Mouse (Mus musculus): ENCODE measurements around the gene Gm17535. TPM values are rescaled to one million over a fixed set of nuclear protein-coding genes. Genes with fewer than 3 reads are reported as not detected.
"Not testable (repeated sequence)": the region's sequence is repeated elsewhere in the genome, so short reads cannot be mapped to it uniquely, and the experiment has no call there.

Gene Gm17535
- polyA plus RNA-seq, 1 experiment: not detected

DNA sequence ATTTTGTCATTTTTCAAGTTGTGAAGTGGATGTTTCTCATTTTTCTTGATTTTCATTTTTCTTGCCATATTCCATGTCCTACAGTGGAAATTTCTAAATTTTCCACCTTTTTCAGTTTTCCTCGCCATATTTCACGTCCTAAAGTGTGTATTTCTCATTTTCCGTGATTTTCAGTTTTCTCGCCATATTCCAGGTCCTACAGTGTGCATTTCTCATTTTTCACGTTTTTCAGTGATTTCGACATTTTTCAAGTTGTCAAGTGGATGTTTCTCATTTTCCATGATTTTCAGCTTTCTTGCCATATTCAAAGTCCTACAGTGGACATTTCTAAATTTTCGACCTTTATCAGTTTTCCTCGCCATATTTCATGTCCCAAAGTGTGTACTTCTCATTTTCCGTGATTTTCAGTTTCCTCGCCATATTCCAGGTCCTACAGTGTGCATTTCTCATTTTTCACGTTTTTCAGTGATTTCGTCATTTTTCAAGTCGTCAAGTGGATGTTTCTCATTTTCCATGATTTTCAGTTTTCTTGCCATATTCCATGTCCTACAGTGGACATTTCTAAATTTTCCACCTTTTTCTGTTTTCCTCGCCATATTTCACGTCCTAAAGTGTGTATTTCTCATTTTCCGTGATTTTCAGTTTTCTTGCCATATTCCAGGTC lies 10.3 kb upstream of the Gm17535 start:
- 79% methylated on average over 16 of the region's 16 CpGs for WGBS
- DNase-seq (ENCODE audit: low read depth, low spot score): not testable (repeated sequence)

DNA sequence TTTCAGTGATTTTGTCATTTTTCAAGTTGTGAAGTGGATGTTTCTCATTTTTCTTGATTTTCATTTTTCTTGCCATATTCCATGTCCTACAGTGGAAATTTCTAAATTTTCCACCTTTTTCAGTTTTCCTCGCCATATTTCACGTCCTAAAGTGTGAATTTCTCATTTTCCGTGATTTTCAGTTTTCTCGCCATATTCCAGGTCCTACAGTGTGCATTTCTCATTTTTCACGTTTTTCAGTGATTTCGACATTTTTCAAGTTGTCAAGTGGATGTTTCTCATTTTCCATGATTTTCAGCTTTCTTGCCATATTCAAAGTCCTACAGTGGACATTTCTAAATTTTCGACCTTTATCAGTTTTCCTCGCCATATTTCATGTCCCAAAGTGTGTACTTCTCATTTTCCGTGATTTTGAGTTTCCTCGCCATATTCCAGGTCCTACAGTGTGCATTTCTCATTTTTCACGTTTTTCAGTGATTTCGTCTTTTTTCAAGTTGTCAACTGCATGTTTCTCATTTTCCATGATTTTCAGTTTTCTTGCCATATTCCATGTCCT lies 9.4 kb upstream of the Gm17535 start, which contains the start of gene Gm10717:
Gene Gm10717, plus strand, starts transcription at position 506 of the 556 bp plus-strand sequence.
- not testable (repeated sequence) for DNase-seq (ENCODE audit: low read depth, low spot score)
- 72% methylated on average over 12 of the region's 12 CpGs for WGBS

DNA sequence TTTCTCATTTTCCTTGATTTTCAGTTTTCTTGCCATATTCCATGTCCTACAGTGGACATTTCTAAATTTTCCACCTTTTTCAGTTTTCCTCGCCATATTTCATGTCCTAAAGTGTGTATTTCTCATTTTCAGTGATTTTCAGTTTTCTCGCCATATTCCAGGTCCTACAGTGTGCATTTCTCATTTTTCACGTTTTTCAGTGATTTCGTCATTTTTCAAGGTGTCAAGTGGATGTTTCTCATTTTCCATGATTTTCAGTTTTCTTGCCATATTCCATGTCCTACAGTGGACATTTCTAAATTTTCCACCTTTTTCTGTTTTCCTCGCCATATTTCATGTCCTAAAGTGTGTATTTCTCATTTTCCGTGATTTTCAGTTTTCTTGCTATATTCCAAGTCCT lies 8.7 kb upstream of the Gm17535 start:
- 75% methylated on average over 5 of the region's 6 CpGs for WGBS

DNA sequence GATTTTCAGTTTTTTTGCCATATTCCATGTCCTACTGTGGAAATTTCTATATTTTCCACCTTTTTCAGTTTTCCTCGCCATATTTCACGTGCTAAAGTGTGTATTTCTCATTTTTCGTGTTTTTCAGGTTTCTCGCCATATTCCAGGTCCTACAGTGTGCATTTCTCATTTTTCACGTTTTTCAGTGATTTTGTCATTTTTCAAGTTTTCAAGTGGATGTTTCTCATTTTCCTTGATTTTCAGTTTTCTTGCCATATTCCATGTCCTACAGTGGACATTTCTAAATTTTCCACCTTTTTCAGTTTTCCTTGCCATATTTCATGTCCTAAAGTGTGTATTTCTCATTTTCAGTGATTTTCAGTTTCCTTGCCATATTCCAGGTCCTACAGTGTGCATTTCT lies 8.3 kb upstream of the Gm17535 start:
- 78% methylated on average over 5 of the region's 5 CpGs for WGBS
- not testable (repeated sequence) for DNase-seq (ENCODE audit: low read depth, low spot score)

More for the DNA sequence above, 8.7 kb upstream of the Gm17535 start:
- DNase-seq (ENCODE audit: low read depth, low spot score): not testable (repeated sequence)

DNA sequence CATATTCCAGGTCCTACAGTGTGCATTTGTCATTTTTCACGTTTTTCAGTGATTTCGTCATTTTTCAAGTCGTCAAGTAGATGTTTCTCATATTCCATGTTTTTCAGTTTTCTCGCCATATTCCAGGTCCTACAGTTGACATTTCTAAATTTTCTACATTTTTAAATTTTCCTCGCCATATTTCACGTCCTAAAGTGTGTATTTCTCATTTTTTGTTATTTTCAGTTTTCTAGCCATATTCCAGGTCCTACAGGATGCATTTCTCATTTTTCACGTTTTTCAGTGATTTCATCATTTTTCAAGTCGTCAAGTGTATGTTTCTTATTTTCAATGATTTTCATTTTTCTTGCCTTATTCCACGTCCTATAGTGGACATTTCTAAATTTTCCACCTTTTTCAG lies 7.7 kb upstream of the Gm17535 start:
- 66% methylated on average over 9 of the region's 9 CpGs for WGBS
- not testable (repeated sequence) for DNase-seq (ENCODE audit: low read depth, low spot score)

DNA sequence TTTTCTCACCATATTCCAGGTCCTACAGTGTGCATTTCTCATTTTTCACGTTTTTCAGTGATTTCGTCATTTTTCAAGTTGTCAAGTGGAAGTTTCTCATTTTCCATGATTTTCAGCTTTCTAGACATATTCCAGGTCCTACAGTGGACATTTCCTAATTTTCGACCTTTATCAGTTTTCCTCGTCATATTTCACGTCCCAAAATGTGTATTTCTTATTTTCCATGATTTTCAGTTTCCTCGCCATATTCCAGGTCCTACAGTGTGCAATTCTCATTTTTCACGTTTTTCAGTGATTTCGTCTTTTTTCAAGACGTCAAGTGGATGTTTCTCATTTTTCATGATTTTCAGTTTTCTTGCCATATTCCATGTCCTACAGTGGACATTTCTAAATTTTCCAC lies 7.2 kb upstream of the Gm17535 start:
- DNase-seq (ENCODE audit: low read depth, low spot score): peak; percentile 42
- 73% methylated on average over 9 of the region's 9 CpGs for WGBS

DNA sequence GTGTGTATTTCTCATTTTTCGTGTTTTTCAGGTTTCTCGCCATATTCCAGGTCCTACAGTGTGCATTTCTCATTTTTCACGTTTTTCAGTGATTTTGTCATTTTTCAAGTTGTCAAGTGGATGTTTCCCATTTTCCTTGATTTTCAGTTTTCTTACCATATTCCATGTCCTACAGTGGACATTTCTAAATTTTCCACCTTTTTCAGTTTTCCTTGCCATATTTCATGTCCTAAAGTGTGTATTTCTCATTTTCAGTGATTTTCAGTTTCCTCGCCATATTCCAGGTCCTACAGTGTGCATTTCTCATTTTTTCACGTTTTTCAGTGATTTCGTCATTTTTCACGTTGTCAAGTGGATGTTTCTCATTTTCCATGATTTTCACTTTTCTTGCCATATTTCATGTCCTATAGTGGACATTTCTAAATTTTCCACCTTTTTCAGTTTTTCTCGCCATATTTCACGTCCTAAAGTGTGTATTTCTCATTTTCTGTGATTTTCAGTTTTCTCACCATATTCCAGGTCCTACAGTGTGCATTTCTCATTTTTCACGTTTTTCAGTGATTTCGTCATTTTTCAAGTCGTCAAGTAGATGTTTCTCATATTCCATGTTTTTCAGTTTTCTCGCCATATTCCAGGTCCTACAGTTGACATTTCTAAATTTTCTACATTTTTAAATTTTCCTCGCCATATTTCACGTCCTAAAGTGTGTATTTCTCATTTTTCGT lies 5.0 kb upstream of the Gm17535 start:
- WGBS: 64% methylated on average over 14 of the region's 16 CpGs
- not testable (repeated sequence) for DNase-seq (ENCODE audit: low read depth, low spot score)

DNA sequence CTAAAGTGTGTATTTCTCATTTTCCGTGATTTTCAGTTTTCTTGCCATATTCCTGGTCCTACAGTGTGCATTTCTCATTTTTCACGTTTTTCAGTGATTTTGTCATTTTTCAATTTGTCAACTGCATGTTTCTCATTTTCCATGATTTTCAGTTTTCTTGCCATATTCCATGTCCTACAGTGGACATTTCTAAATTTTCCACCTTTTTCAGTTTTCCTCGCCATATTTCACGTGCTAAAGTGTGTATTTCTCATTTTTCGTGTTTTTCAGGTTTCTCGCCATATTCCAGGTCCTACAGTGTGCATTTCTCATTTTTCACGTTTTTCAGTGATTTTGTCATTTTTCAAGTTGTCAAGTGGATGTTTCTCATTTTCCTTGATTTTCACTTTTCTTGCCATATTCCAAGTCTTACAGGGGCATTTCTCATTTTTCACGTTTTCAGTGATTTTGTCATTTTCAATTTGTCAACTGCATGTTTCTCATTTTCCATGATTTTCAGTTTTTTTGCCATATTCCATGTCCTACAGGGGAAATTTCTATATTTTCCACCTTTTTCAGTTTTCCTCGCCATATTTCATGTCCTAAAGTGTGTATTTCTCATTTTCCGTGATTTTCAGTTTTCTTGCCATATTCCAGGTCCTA lies 3.6 kb upstream of the Gm17535 start:
- DNase-seq (ENCODE audit: low read depth, low spot score): peak; percentile 100
- 65% methylated on average over 2 of the region's 10 CpGs for WGBS

DNA sequence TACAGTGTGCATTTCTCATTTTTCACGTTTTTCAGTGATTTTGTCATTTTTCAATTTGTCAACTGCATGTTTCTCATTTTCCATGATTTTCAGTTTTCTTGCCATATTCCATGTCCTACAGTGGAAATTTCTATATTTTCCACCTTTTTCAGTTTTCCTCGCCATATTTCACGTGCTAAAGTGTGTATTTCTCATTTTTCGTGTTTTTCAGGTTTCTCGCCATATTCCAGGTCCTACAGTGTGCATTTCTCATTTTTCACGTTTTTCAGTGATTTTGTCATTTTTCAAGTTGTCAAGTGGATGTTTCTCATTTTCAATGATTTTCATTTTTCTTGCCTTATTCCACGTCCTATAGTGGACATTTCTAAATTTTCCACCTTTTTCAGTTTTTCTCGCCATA lies 2.2 kb downstream of the Gm17535 start, which contains the start of gene Gm10715:
Gene Gm10715, plus strand, starts transcription at position 301 of the 400 bp plus-strand sequence.
- not testable (repeated sequence) for DNase-seq (ENCODE audit: low read depth, low spot score)
- 81% methylated on average over 8 of the region's 8 CpGs for WGBS

DNA sequence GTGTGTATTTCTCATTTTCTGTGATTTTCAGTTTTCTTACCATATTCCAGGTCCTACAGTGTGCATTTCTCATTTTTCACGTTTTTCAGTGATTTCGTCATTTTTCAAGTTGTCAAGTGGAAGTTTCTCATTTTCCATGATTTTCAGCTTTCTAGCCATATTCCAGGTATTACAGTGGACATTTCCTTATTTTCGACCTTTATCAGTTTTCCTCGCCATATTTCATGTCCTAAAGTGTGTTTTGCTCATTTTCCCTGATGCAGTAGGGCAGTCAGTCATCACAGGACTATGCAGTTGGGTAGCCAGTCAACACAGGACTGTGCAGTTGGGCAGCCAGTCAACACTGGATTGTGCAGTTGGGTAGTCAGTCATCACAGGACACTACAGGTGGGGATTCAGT lies 3.8 kb downstream of the Gm17535 start:
- DNase-seq (ENCODE audit: low read depth, low spot score): peak; percentile 1
- 64% methylated on average over 4 of the region's 4 CpGs for WGBS

Other genes with a start within 250 kb of the Gm17535 start
- gene Gm10722, start 33.7 kb upstream of the Gm17535 start, polyA plus RNA-seq (2012; rRNA removed): not detected in 2 replicates
- gene Gm11168, start 31.3 kb upstream of the Gm17535 start, polyA plus RNA-seq (2012; rRNA removed): not detected in 2 replicates
- not detected in 2 replicates for gene Gm10721, start 21.5 kb upstream of the Gm17535 start, polyA plus RNA-seq (2012; rRNA removed)
- not detected in 2 replicates for gene Gm10720, start 18.9 kb upstream of the Gm17535 start, polyA plus RNA-seq (2012; rRNA removed)
- gene Gm10719, start 17.2 kb upstream of the Gm17535 start, polyA plus RNA-seq (2012; rRNA removed): not detected in 2 replicates
- gene Gm10718, start 11.1 kb upstream of the Gm17535 start, polyA plus RNA-seq (2012; rRNA removed): not detected in 2 replicates
- not detected in 2 replicates for gene Gm10717, start 9.2 kb upstream of the Gm17535 start, polyA plus RNA-seq (2012; rRNA removed)
- not detected in 2 replicates for gene Gm10715, start 2.3 kb downstream of the Gm17535 start, polyA plus RNA-seq (2012; rRNA removed)

Measured in large intestine, adult 2 months (tissue).